Mouse (Mus musculus) heart, embryonic 16.5 days (tissue): ENCODE data around the gene Rpap3. TPM values are rescaled to one million over a fixed set of nuclear protein-coding genes. Genes with fewer than 3 reads are reported as not detected.

ENCODE experiments used
- ATAC-seq: fragments of 200-750 bp; cut with Nextera tagmentation; replicated peaks from 2 replicates; pipeline ENCODE4 v1.8.0; 2017; ENCODE audit warnings: moderate number of reproducible peaks; ENCODE audit not compliant: insufficient read depth, low FRiP score; ENCODE audit errors: extremely low read depth
- H3K27ac ChIP-seq: fragments of 300-500 bp; sonication (generic); 2 replicates; pipeline ENCODE4 v1.5.1; 2014; ENCODE audit warnings: mild to moderate bottlenecking, low read length, control low read depth, moderate library complexity
- H3K27me3 ChIP-seq: fragments of 300-500 bp; sonication (generic); 2 replicates; pipeline ENCODE4 v1.6.1; 2014; ENCODE audit warnings: low read length, mixed read lengths; ENCODE audit not compliant: control insufficient read depth, insufficient read depth
- H3K36me3 ChIP-seq: fragments of 300-500 bp; sonication (generic); 2 replicates; pipeline ENCODE4 v1.6.1; 2014; ENCODE audit not compliant: control insufficient read depth, insufficient read depth
- H3K4me1 ChIP-seq: fragments of 300-500 bp; sonication (generic); 2 replicates; pipeline ENCODE4 v1.6.1; 2014; ENCODE audit warnings: low read length, mixed read lengths; ENCODE audit not compliant: control insufficient read depth, insufficient read depth
- H3K4me2 ChIP-seq: fragments of 300-500 bp; sonication (generic); 2 replicates; pipeline ENCODE4 v1.6.1; 2014; ENCODE audit warnings: low read depth, mild to moderate bottlenecking, control low read depth, low read length
- H3K4me3 ChIP-seq: fragments of 300-500 bp; sonication (generic); 2 replicates; pipeline ENCODE4 v1.5.1; 2014; ENCODE audit warnings: mild to moderate bottlenecking, control low read depth, low read length
- H3K9ac ChIP-seq: fragments of 300-500 bp; sonication (generic); 2 replicates; pipeline ENCODE4 v1.6.1; 2014; ENCODE audit warnings: low read length, control low read depth
- H3K9me3 ChIP-seq: fragments of 300-500 bp; sonication (generic); replicated peaks from 2 replicates; pipeline ENCODE4 v1.6.1; 2016; ENCODE audit warnings: low read length; ENCODE audit not compliant: control insufficient read depth
- WGBS: fragments of 180-500 bp; shearing (Covaris S2); extraction: QIAGEN DNeasy Blood & Tissue Kit; methylation state at CpG from one replicate; pipeline ENCODE4 v1.1.7; 2014; 5-methylcytosine and 5-hydroxymethylcytosine counted together
- polyA plus RNA-seq: library from polyadenylated mRNA; unstranded; fragments of >200 nt; fragmentation: Nextera tagmentation; extraction: Ambion mirVana; gene quantifications from 2 replicates; pipeline ENCODE4 v1.2.1, GENCODE M21; 2015

Rpap3 gene
- polyA plus RNA-seq, 1 experiment from 2014 or later = 22.9 TPM

GRCm38 (mm10) chr15:97693411-97693810 is 12.2 kb downstream of the Rpap3 start:
- H3K4me3 ChIP-seq = no peak overlapping the region
- WGBS = 86% methylated on average over 5 of the region's 5 CpGs
- no peak overlapping the region for H3K27ac ChIP-seq
- H3K9ac ChIP-seq = no peak overlapping the region
- H3K4me1 ChIP-seq = no peaks in the 10 kb centered on the region
- H3K4me2 ChIP-seq = no peak overlapping the region
- no peaks in the 10 kb centered on the region for H3K27me3 ChIP-seq
- H3K36me3 ChIP-seq = peaks cover 42% of the 10 kb centered on the region
- no peak for ATAC-seq
- no peaks in the 10 kb centered on the region for H3K9me3 ChIP-seq

- H3K27me3 ChIP-seq = no peaks in the 10 kb centered on the region
- no peaks in the 10 kb centered on the region for H3K4me1 ChIP-seq
- 90% methylated on average over 9 of the region's 9 CpGs for WGBS
- H3K36me3 ChIP-seq = peaks cover 63% of the 10 kb centered on the region
- no peak overlapping the region for H3K4me3 ChIP-seq
- no peak for ATAC-seq
- H3K27ac ChIP-seq = no peak overlapping the region
- no peak overlapping the region for H3K4me2 ChIP-seq
- no peaks in the 10 kb centered on the region for H3K9me3 ChIP-seq
- no peak overlapping the region for H3K9ac ChIP-seq
Observed at GRCm38 (mm10) chr15:97684118-97684517, 21.5 kb downstream of the Rpap3 start.

- Histone ChIP-seq H3K4me1 (no peaks in the 10 kb centered on the region), H3K4me2 (no peak overlapping the region), H3K9ac (no peak overlapping the region), H3K27me3 (no peaks in the 10 kb centered on the region), H3K27ac (no peak overlapping the region), H3K36me3 (peaks cover 67% of the 10 kb centered on the region), H3K9me3 (no peaks in the 10 kb centered on the region), H3K4me3 (no peak overlapping the region)
- ATAC-seq = no peak
- WGBS = 85% methylated on average over 8 of the region's 8 CpGs
Observed at GRCm38 (mm10) chr15:97682053-97682452, 23.6 kb downstream of the Rpap3 start.

GRCm38 (mm10) chr15:97679991-97680681 is 25.5 kb downstream of the Rpap3 start:
- Histone ChIP-seq H3K36me3 (peaks cover 59% of the 10 kb centered on the region), H3K27ac (peak overlapping the region; percentile 23; the same call in 1 of the 2 replicates), H3K27me3 (no peaks in the 10 kb centered on the region), H3K4me1 (no peaks in the 10 kb centered on the region), H3K4me3 (no peak overlapping the region), H3K9ac (no peak overlapping the region), H3K9me3 (no peaks in the 10 kb centered on the region), H3K4me2 (no peak overlapping the region)
- peak; percentile 55 for ATAC-seq
- WGBS = 75% methylated on average over 18 of the region's 18 CpGs

GRCm38 (mm10) chr15:97677341-97677740 is 28.3 kb downstream of the Rpap3 start:
- Histone ChIP-seq H3K4me1 (no peaks in the 10 kb centered on the region), H3K27ac (no peak overlapping the region), H3K9me3 (no peaks in the 10 kb centered on the region), H3K4me2 (no peak overlapping the region), H3K9ac (no peak overlapping the region), H3K27me3 (no peaks in the 10 kb centered on the region), H3K36me3 (peaks cover 46% of the 10 kb centered on the region), H3K4me3 (no peak overlapping the region)
- ATAC-seq = no peak
- 87% methylated on average over 3 of the region's 3 CpGs for WGBS

- H3K4me3 ChIP-seq = no peak overlapping the region
- no peak overlapping the region for H3K9ac ChIP-seq
- peaks cover 37% of the 10 kb centered on the region for H3K36me3 ChIP-seq
- H3K9me3 ChIP-seq = no peaks in the 10 kb centered on the region
- H3K27ac ChIP-seq = no peak overlapping the region
- no peak for ATAC-seq
- WGBS = 93% methylated on average over 13 of the region's 13 CpGs
- no peaks in the 10 kb centered on the region for H3K4me1 ChIP-seq
- no peak overlapping the region for H3K4me2 ChIP-seq
- H3K27me3 ChIP-seq = no peaks in the 10 kb centered on the region
Observed at GRCm38 (mm10) chr15:97675927-97676326, 29.7 kb downstream of the Rpap3 start.

GRCm38 (mm10) chr15:97674423-97674822 is 31.2 kb downstream of the Rpap3 start:
- no peak for ATAC-seq
- no peak overlapping the region for H3K4me2 ChIP-seq
- H3K4me3 ChIP-seq = no peak overlapping the region
- no peak overlapping the region for H3K9ac ChIP-seq
- no peaks in the 10 kb centered on the region for H3K27me3 ChIP-seq
- H3K9me3 ChIP-seq = no peaks in the 10 kb centered on the region
- 90% methylated on average over 4 of the region's 4 CpGs for WGBS
- peaks cover 31% of the 10 kb centered on the region for H3K36me3 ChIP-seq
- no peaks in the 10 kb centered on the region for H3K4me1 ChIP-seq
- H3K27ac ChIP-seq = no peak overlapping the region

- H3K27me3 ChIP-seq = no peaks in the 10 kb centered on the region
- H3K4me2 ChIP-seq = no peak overlapping the region
- no peak for ATAC-seq
- H3K9me3 ChIP-seq = no peaks in the 10 kb centered on the region
- H3K36me3 ChIP-seq = peaks cover 28% of the 10 kb centered on the region
- 85% methylated on average over 7 of the region's 7 CpGs for WGBS
- no peak overlapping the region for H3K4me3 ChIP-seq
- no peaks in the 10 kb centered on the region for H3K4me1 ChIP-seq
- no peak overlapping the region for H3K27ac ChIP-seq
- H3K9ac ChIP-seq = no peak overlapping the region
Observed at GRCm38 (mm10) chr15:97673256-97674000, 32.2 kb downstream of the Rpap3 start.

GRCm38 (mm10) chr15:97672211-97672765 is 33.3 kb downstream of the Rpap3 start:
- Histone ChIP-seq H3K9me3 (no peaks in the 10 kb centered on the region), H3K27ac (no peak overlapping the region), H3K4me3 (no peak overlapping the region), H3K4me2 (no peak overlapping the region), H3K4me1 (no peaks in the 10 kb centered on the region), H3K27me3 (no peaks in the 10 kb centered on the region), H3K36me3 (peaks cover 17% of the 10 kb centered on the region), H3K9ac (no peak overlapping the region)
- WGBS = 69% methylated on average over 9 of the region's 9 CpGs
- ATAC-seq = no peak
